Mouse (Mus musculus) MEL (cell line): ENCODE results near the gene Gnb3. TPM values are rescaled to one million over a fixed set of nuclear protein-coding genes. Genes with fewer than 3 reads are reported as not detected.
"Not testable (repeated sequence)": the region's sequence is repeated elsewhere in the genome, so short reads cannot be mapped to it uniquely, and the experiment has no call there.

Experiments
- DNase-seq: peaks from one replicate; pipeline ENCODE4 v3.0.0; 2011; ENCODE audit warnings: low read depth, low spot score
- H3K27ac ChIP-seq: 2 replicates; pipeline ENCODE4 v1.5.1; 2012; ENCODE audit warnings: low read depth, mild to moderate bottlenecking, control low read depth, low read length, moderate library complexity; ENCODE audit not compliant: control insufficient read depth
- H3K27me3 ChIP-seq, 2 experiments: fragments of 150-350 bp in 1 of 2; sonication (generic) in 1 of 2; 2 replicates each; pipeline ENCODE4 v1.6.1; 2012; ENCODE audit warnings: low read length in 2 of 2, mild to moderate bottlenecking in 2 of 2, improper control_type of control experiment in 1 of 2, moderate library complexity in 1 of 2; ENCODE audit not compliant: insufficient read depth in 2 of 2, control insufficient read depth in 1 of 2
- H3K36me3 ChIP-seq, 2 experiments: 2 replicates each; pipeline ENCODE4 v1.6.1; 2012 to 2014; ENCODE audit warnings: low read length in 2 of 2, improper control_type of control experiment in 1 of 2, inconsistent platforms in 1 of 2, mild to moderate bottlenecking in 1 of 2; ENCODE audit not compliant: insufficient read depth in 2 of 2, control insufficient read depth in 1 of 2
- H3K4me1 ChIP-seq, 2 experiments: fragments of 150-350 bp in 1 of 2; sonication (generic) in 1 of 2; 2 replicates each; pipeline ENCODE4 v1.6.1; 2012; ENCODE audit warnings: low read length in 2 of 2, improper control_type of control experiment in 1 of 2, mild to moderate bottlenecking in 1 of 2; ENCODE audit not compliant: insufficient read depth in 2 of 2, control insufficient read depth in 1 of 2
- H3K4me3 ChIP-seq, 2 experiments: fragments of 150-350 bp in 1 of 2; sonication (generic) in 1 of 2; 2 replicates each; pipeline ENCODE4 v1.5.1; 2012; ENCODE audit warnings: low read depth in 2 of 2, low read length in 2 of 2, mild to moderate bottlenecking in 2 of 2, moderate library complexity in 2 of 2, control low read depth in 1 of 2, improper control_type of control experiment in 1 of 2; ENCODE audit not compliant: control insufficient read depth in 1 of 2, insufficient read depth in 1 of 2
- H3K79me2 ChIP-seq: 2 replicates; pipeline ENCODE4 v1.6.1; 2012; ENCODE audit warnings: mild to moderate bottlenecking, low read length, moderate library complexity; ENCODE audit not compliant: control insufficient read depth, poor library complexity, insufficient read depth
- H3K9ac ChIP-seq: 2 replicates; pipeline ENCODE4 v1.6.1; 2012; ENCODE audit warnings: low read depth, mild to moderate bottlenecking, control low read depth, low read length, moderate library complexity; ENCODE audit not compliant: control insufficient read depth, poor library complexity, severe bottlenecking
- H3K9me3 ChIP-seq: fragments of 150-350 bp; sonication (generic); replicated peaks from 2 replicates; pipeline ENCODE4 v1.6.1; 2012; ENCODE audit warnings: mild to moderate bottlenecking, low read length, improper control_type of control experiment, moderate library complexity; ENCODE audit not compliant: insufficient read depth
- CTCF ChIP-seq, 3 experiments: IDR thresholded peaks in 2 of 3; conservative IDR thresholded peaks in 1 of 3; 2 replicates each; pipeline ENCODE4 v1.5.1; 2011 to 2012; ENCODE audit warnings: low read length in 3 of 3, low read depth in 2 of 3, mild to moderate bottlenecking in 2 of 3, improper control_type of control experiment in 1 of 3, inconsistent platforms in 1 of 3, mixed read lengths in 1 of 3, moderate library complexity in 1 of 3; ENCODE audit not compliant: control insufficient read depth in 1 of 3, insufficient read depth in 1 of 3, poor library complexity in 1 of 3, severe bottlenecking in 1 of 3
- E2F4 ChIP-seq: IDR thresholded peaks from 2 replicates; pipeline ENCODE4 v1.6.1; 2011; ENCODE audit warnings: low read depth, low read length, improper control_type of control experiment, borderline replicate concordance
- RAD21 ChIP-seq: IDR thresholded peaks from 2 replicates; pipeline ENCODE4 v1.6.1; 2011; ENCODE audit warnings: mild to moderate bottlenecking, low read depth, low read length, improper control_type of control experiment
- SMC3 ChIP-seq: IDR thresholded peaks from 2 replicates; pipeline ENCODE4 v1.6.1; 2011; ENCODE audit warnings: low read depth, low read length, improper control_type of control experiment
- TBP ChIP-seq: IDR thresholded peaks from 2 replicates; pipeline ENCODE4 v1.8.0; 2011; ENCODE audit warnings: low read depth, low read length, improper control_type of control experiment
- TCF12 ChIP-seq: IDR thresholded peaks from 2 replicates; pipeline ENCODE4 v1.6.1; 2014; ENCODE audit warnings: low read depth, mild to moderate bottlenecking, inconsistent platforms, low read length, improper control_type of control experiment, moderate library complexity
- polyA plus RNA-seq, 2 experiments: library from polyadenylated mRNA; stranded (reverse) in 1 of 2; unstranded in 1 of 2; fragments of >175 nt in 1 of 2; fragments of >200 nt in 1 of 2; gene quantifications; 2 replicates each; pipeline versions ENCODE4 v1.2.1 to v1.2.4; 2012; ENCODE audit warnings: low replicate concordance in 2 of 2, low read depth in 1 of 2; ENCODE audit not compliant: insufficient read length in 2 of 2, insufficient read depth in 1 of 2, missing spikeins in 1 of 2
- total RNA-seq: library from RNA; depleted of rRNA; stranded (reverse); fragments of 300-350 nt; gene quantifications from 2 replicates; pipeline ENCODE4 v1.2.3, GENCODE M21; 2012

The Gnb3 gene
- total and polyA plus RNA-seq, 3 experiments = 0.08 to 0.21 TPM; not detected in 1

DNA sequence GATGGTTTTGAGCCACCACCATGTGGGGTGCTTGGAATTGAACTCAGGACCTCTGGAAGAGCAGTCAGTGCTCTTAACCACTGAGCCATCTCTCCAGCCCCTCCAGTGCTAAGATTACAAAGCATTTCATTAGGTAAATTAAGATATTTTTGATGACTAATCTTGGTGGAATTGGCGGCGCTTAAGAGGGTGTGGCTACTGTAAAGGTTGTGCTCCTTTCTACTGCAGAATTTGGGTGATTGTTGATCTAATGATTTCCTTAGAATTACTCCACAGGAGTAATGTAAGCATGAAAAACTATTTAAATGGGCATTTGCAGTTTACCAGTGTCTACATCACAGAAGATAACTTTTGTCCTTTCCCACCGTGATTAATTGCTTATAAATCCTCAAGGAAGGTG lies 35.7 kb downstream of the Gnb3 start:
- peaks cover 0 to 9% of the 10 kb centered on the region in 2 experiments; a peak in 2 of 4 replicates for H3K36me3 ChIP-seq
- TF ChIP-seq SMC3 (no peak), TBP (peak; percentile 95), TCF12 (no peak)
- peak overlapping the region in 1 of 2 experiments; percentile 61; a peak in 1 of 4 replicates for H3K4me3 ChIP-seq
- peak overlapping the region; percentile 8; the same call in 1 of the 2 replicates for H3K9ac ChIP-seq
- peak overlapping the region; percentile 92; the same call in 1 of the 2 replicates for H3K27ac ChIP-seq
- H3K4me1 ChIP-seq = peaks cover 0 to 22% of the 10 kb centered on the region in 2 experiments; a peak in 2 of 4 replicates
- no peaks in the 10 kb centered on the region for H3K27me3 ChIP-seq
- no peaks in the 10 kb centered on the region for H3K9me3 ChIP-seq
- peaks cover 2% of the 10 kb centered on the region; the same call in 1 of the 2 replicates for H3K79me2 ChIP-seq
- peak; percentile 67 for DNase-seq

DNA sequence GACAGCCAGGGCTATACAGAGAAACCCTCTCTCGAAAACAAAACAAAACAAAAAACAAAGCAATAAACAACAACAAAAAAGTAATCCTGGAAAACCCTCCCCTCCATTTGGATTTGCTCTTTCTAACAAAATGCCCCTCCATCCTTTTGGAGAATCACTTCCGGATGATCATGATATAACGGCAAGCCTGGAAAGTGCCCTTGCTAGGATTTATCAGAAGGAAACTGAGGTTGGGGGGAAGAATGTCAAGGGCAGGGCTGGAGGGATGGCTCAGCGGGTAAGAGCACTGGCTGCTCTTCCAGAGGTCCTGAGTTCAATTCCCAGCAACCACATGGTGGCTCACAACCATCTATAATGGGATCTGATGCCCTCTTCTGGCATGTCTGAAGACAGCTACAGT lies 36.4 kb downstream of the Gnb3 start:
- not testable (repeated sequence) for H3K9me3 ChIP-seq, H3K27me3 ChIP-seq, H3K36me3 ChIP-seq, H3K9ac ChIP-seq, H3K79me2 ChIP-seq, H3K27ac ChIP-seq, H3K4me3 ChIP-seq, DNase-seq
- H3K4me1 ChIP-seq = peaks cover 0 to 22% of the 10 kb centered on the region in 2 experiments; a peak in 2 of 4 replicates

DNA sequence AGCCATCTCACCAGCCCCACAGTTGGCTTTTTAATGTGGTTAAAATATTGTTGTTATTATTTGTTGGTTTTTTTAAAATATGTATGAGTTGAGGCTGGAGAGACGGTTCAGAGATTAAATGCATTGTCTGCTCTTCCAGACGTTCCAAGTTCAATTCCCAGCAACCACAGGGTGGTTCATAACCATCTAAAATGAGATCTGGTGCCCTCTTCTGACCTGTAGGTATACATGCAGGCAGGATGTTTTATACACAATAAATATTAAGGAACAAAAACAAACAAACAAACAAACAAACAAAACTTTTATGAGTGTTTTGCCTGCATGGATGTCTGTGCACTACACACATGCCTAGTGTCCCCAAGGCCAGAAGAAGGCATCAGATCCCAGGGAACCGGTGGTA lies 37.0 kb downstream of the Gnb3 start:
- Histone ChIP-seq H3K9ac (no peak overlapping the region), H3K27ac (no peak overlapping the region), H3K4me3 (no peak overlapping the region), H3K36me3 (peaks cover 0 to 9% of the 10 kb centered on the region in 2 experiments; a peak in 2 of 4 replicates), H3K4me1 (peaks cover 0 to 19% of the 10 kb centered on the region in 2 experiments; a peak in 2 of 4 replicates)
- DNase-seq = no peak
- peak; percentile 12 for TF ChIP-seq RAD21
- TF ChIP-seq CTCF (IDR thresholded peaks at IDR 0.05 in 2 of 3, conservative IDR thresholded peaks at IDR 0.05 in 1 of 3; ENCODE audit: control insufficient read depth in 1 of 3, insufficient read depth in 1 of 3, low read depth in 2 of 3, low read length in 3 of 3, poor library complexity in 1 of 3, severe bottlenecking in 1 of 3) = peak in 1 of 3 experiments; percentile 23; a peak in 1 of 6 replicates
- no peak for TF ChIP-seq E2F4
- TF ChIP-seq, all 39 proteins: peak for 2
- Histone ChIP-seq H3K9me3 (no peaks in the 10 kb centered on the region), H3K79me2 (no peaks in the 10 kb centered on the region; the same call in 1 of the 2 replicates), H3K27me3 (no peaks in the 10 kb centered on the region)

DNA sequence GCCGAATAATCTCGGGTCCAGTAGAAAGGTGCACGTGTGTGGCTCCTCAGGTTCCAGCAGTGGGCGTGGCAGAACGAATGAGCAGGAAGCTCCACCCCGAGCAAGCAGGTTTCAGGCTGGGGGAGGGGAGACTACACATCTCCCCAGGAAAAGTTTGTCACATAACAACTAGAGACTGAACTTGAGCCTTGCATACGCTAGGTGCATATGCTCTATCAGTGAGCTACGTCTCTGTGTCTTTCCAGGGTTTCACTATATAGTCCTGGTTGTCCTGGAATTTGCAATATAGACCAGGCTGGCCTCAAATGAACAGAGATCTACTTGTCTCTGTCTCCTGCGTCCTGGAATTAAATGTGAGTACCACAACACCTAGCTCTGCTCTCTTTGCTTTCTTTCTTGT lies 37.7 kb downstream of the Gnb3 start:
- not testable (repeated sequence) for H3K27me3 ChIP-seq, H3K36me3 ChIP-seq, H3K9ac ChIP-seq, H3K79me2 ChIP-seq, H3K9me3 ChIP-seq, DNase-seq, H3K4me3 ChIP-seq, H3K27ac ChIP-seq
- H3K4me1 ChIP-seq = peaks cover 0 to 14% of the 10 kb centered on the region in 2 experiments; a peak in 2 of 4 replicates
